Mouse (Mus musculus) adrenal gland, postnatal 36 days (tissue): ENCODE results near the gene Sugt1. TPM values are rescaled to one million over a fixed set of nuclear protein-coding genes. Genes with fewer than 3 reads are reported as not detected.

Experiments used
- DNase-seq, 2 experiments: peaks; one replicate each; pipeline ENCODE4 v3.0.0; 2021; ENCODE audit warnings: mixed read lengths in 1 of 2
- microRNA-seq: library from miRNA; unstranded; fragments of <30 nt; microRNA quantifications from one replicate; pipeline ENCODE4 v1.2.0, GENCODE M21; 2021
- total RNA-seq, 2 experiments: library from RNA; stranded (reverse); gene quantifications; 2 replicates each; pipeline ENCODE4 v1.2.3; 2021

The Sugt1 gene
- total RNA-seq, 2 experiments from 2014 or later = 96.7 to 149 TPM

DNA sequence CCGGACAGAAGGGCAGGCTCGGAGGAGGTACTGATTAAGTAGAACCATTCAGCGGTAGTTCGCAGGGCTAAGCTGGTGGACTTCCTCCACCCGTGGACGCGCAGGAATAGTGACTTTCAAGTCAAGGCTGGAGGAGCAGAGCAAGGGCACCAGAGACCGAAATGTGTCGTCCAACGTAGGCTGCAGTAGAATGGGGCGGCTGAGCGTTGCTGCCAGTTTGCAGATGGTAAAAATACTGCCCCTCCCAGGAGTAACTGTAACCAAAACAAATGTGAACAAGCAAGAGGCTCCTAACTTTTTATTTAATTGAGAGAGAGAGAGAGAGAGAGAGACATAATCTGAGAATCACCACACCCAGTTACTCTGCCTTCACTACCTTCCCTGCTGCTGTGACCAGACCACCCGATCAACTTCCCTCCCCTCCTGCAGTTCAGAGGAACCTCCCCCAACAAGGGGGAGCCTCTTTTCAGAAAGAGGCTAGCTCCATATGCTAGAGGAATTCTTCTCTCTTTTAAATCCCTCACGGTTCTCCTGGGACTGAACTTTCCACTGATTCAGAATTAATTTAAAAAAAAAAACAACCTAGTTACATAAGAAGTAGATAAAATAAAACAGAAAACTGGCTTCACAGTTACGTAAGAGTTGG is 89.7 kb downstream of the Sugt1 start:
- no peak for DNase-seq

DNA sequence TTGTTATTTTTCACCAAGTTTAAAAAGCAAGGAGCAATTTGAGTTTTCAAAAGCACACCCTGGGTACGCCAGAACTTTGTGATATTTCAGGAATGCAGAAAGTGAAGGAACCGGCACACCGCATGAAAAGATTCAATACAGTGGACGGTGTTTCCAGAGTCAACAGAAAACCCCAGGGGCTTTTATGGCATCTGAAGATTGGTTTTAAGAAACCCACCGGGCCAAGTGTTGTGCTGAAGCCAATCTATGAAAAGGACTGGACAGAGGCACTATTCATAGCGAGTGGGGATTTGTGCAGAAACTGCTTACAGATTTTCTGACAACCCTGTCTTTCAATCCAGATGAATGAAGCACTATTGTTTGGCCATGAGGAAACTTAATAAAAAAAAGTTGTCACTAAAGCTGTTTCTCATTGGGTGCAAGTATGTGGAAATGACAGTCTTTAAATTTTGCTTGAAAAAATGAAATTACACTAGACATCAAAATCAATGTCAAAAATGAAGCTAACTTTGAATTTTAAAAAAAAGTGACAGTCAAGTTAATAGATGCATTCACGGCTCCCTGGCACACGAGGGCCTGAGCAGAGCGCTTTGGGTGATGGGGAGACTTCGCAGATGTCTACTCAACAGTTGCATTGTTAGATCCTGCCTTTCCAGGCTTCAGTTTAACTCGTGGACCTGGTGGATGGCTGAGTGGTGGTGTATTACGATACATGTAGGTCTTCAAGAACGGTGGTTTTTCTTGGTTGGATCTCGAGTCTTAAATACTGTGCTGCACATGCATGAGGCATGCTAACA is 90.6 kb downstream of the Sugt1 start:
- no peak for DNase-seq

DNA sequence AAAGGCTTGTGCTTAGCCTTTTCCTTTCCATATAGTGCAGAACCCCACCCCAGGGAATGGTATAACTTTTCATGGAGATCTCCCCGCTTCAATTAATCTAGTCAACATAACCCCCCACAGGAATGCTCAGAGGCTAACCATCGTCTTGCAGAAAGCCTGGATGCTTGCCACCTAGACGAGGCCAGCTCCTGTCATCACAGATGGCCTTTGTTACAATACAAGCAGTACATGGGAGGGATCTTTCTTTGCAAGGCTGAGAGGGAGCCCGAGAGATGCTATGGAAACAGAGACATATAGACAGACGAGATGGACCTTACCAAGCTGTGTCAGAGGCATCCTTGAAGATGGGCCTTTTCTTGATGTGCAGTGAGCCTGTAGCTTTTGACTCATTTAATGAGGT is 93.2 kb downstream of the Sugt1 start:
- DNase-seq = peak in 1 of 2 experiments; percentile 10

Small RNA genes within 50 kb of the gene (microRNA-seq; reads per million reads assigned to microRNA genes)
- gene Gm27857 = not detected

Other genes starting within 250 kb of the Sugt1 start
- 10 to 100 TPM; 22.8 to 25.5 TPM for gene Naa16, start 196.9 kb upstream of the Sugt1 start, total RNA-seq
- 1 to 10 TPM; 3.9 to 8.8 TPM for gene Mtrf1, start 189.9 kb upstream of the Sugt1 start, total RNA-seq
- 1 to 10 TPM; 7.8 to 9.4 TPM for gene Kbtbd7, start 161.2 kb upstream of the Sugt1 start, total RNA-seq
- under 1 TPM; 0.13 TPM for gene Kbtbd6, start 135.9 kb upstream of the Sugt1 start, total RNA-seq
- gene Elf1, start 106.5 kb upstream of the Sugt1 start, total RNA-seq = 10 to 100 TPM; 22.1 to 26.0 TPM
- gene Wbp4, start 106.2 kb upstream of the Sugt1 start, total RNA-seq = 10 to 100 TPM; 39.7 to 42.7 TPM
- under 1 TPM; 0.60 to 0.92 TPM for gene Cnmd, start 74.5 kb downstream of the Sugt1 start, total RNA-seq
- gene Pcdh8, start 183.6 kb downstream of the Sugt1 start, total RNA-seq = under 1 TPM in 1 of 2 experiments, not detected in 1; 0.07 TPM